Mouse (Mus musculus) embryonic facial prominence, embryonic 13.5 days (tissue): ENCODE data around the gene Scnn1g. TPM values are rescaled to one million over a fixed set of nuclear protein-coding genes. Genes with fewer than 3 reads are reported as not detected.

Experiments
- ATAC-seq: fragments of 200-750 bp; cut with Nextera tagmentation; 2 replicates; pipeline ENCODE4 v1.8.0; 2017; ENCODE audit warnings: low read depth; ENCODE audit not compliant: insufficient number of reproducible peaks, insufficient read depth, low FRiP score, low TSS enrichment
- H3K27ac ChIP-seq: fragments of 300-500 bp; sonication (generic); 2 replicates; pipeline ENCODE4 v1.5.1; 2015; ENCODE audit warnings: moderate library complexity, mild to moderate bottlenecking, inconsistent platforms
- H3K27me3 ChIP-seq: fragments of 300-500 bp; sonication (generic); 2 replicates; pipeline ENCODE4 v1.6.1; 2015; ENCODE audit warnings: mild to moderate bottlenecking, inconsistent platforms
- H3K36me3 ChIP-seq: fragments of 300-500 bp; sonication (generic); 2 replicates; pipeline ENCODE4 v1.6.1; 2015; ENCODE audit warnings: mild to moderate bottlenecking, inconsistent platforms
- H3K4me1 ChIP-seq: fragments of 300-500 bp; sonication (generic); 2 replicates; pipeline ENCODE4 v1.6.1; 2015; ENCODE audit warnings: inconsistent platforms
- H3K4me2 ChIP-seq: fragments of 300-500 bp; sonication (generic); 2 replicates; pipeline ENCODE4 v1.6.1; 2015; ENCODE audit warnings: moderate library complexity, mild to moderate bottlenecking, inconsistent platforms
- H3K4me3 ChIP-seq: fragments of 300-500 bp; sonication (generic); 2 replicates; pipeline ENCODE4 v1.5.1; 2015; ENCODE audit warnings: mild to moderate bottlenecking, inconsistent platforms
- H3K9ac ChIP-seq: fragments of 300-500 bp; sonication (generic); 2 replicates; pipeline ENCODE4 v1.6.1; 2015; ENCODE audit warnings: mild to moderate bottlenecking, inconsistent platforms
- H3K9me3 ChIP-seq: fragments of 300-500 bp; sonication (generic); 2 replicates; pipeline ENCODE4 v1.6.1; 2016; ENCODE audit warnings: inconsistent platforms
- WGBS: fragments of 180-500 bp; shearing (Covaris S2); methylation state at CpG from one replicate; pipeline ENCODE4 v1.1.7; 2015; ENCODE audit warnings: mixed read lengths; 5-methylcytosine and 5-hydroxymethylcytosine counted together
- polyA plus RNA-seq: library from polyadenylated mRNA; unstranded; fragments of >200 nt; fragmentation: Nextera tagmentation; extraction: Ambion mirVana; gene quantifications from 2 replicates; pipeline ENCODE4 v1.2.1, GENCODE M21; 2015

The Scnn1g gene
- 0.98 and 1.2 TPM in 2 replicates for polyA plus RNA-seq

DNA sequence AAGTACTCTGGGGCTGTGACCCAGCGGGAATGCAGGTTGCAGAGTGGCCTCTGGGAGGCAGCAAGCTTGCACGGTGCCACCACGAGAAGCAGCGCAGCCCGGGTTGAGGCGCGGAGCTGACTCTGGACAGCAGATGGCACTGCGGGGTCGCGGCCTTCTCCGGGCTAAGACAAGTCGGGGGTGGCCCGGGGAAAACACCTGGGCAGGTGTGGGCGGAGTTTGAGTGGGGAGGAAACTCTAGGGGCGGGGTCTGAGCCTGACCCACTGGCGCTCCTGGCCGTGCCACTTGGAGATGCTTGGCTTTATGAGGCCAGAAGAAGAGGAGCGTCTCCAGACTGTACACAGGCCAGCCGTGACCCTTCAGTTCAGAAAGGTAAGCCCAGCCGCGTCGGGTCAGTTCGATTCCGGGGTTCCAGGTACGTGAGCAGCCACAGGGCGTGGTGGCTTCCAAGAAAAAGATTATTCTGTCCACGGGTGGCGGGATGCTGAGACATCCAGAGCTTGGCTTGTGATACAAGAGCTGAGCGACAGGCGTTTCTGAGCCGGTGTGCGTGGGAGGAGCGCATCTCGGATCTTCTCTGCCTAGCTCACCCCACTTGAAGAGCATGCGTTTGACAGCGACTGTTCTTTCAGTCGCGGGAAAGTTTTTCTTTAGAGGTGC is at the start of gene Scnn1g:
Gene Scnn1g, plus strand, starts transcription at position 309 of the 661 bp plus-strand sequence.
- Histone ChIP-seq H3K27ac (no peak within 1 kb of the TSS), H3K36me3 (no peaks in the 10 kb centered on the region), H3K9ac (0 out of 2 replicates have a peak within 1 kb of the TSS, but pooled peaks have one; percentile 16), H3K4me3 (peak within 1 kb of the TSS; percentile 40), H3K4me1 (peaks cover 7% of the 10 kb centered on the region; the same call in 1 of the 2 replicates), H3K27me3 (peaks cover 46% of the 10 kb centered on the region), H3K9me3 (no peaks in the 10 kb centered on the region), H3K4me2 (peak within 1 kb of the TSS; percentile 61)
- ATAC-seq = peak; percentile 77
- WGBS = 1% methylated on average over 38 of the region's 38 CpGs

DNA sequence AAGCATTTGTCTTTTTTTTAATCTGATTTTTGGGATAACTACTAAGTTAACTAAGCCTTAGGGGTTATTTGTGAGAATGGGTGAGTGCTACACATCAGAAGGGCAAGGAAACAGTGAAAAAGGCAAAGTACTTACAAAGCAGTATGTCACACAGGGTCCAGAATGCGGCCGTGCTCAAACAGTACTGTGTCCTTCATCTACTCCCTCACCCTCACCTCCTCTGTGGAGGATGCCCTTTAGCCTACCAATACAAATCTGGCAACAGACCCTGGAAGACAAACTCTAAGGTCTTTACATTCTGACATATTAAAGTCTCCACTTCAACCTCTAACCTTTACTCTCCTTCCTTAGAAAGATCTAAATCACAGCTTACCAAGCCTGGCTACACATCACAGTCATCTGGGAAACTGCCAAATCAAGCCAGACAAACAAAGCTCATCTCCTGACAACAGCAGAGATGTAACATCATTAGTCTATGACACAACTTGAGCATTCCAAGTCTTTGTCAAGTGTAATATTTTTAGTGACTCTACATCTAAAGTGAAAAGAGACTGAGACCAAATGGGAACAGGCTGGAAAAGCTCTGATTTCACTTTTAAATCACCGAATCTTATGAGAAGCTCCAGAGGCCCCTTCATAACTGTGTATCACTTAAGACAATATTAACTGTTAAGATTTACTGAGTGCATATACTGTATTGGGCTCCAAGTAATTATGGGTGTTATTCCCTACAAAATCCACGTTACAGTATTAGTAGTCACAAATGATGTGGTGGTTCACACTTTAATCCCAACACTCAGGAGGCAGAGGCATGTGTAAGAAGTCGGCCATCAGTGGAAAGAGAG is 48.9 kb upstream of the Scnn1g start:
- Histone ChIP-seq H3K4me3 (no peak overlapping the region), H3K27ac (no peak overlapping the region), H3K27me3 (no peaks in the 10 kb centered on the region), H3K4me2 (no peak overlapping the region), H3K9ac (no peak overlapping the region), H3K36me3 (no peaks in the 10 kb centered on the region), H3K4me1 (no peaks in the 10 kb centered on the region), H3K9me3 (no peaks in the 10 kb centered on the region)
- WGBS = 87% methylated on average over 5 of the region's 5 CpGs
- ATAC-seq = no peak

DNA sequence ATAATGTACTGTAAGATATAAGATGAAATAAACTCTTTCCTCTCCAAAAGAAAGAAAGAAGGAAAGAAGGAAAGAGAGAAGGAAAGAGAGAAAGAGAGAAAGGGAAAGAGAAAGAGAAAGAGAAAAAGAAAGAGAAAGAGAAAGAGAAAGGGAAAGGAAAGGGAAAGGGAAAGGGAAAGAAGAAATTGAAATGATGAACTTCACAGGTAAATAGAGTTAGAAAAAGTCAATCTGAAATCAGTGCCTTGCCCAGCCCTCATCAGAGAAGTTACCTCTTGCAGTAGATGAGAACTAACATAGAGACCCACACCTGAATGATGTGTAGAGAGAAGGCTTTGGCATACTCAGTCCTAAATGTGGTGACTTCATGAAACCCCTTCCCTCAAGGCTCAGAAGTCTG is 44.9 kb upstream of the Scnn1g start:
- Histone ChIP-seq H3K36me3 (no peaks in the 10 kb centered on the region), H3K27me3 (no peaks in the 10 kb centered on the region), H3K4me2 (no peak overlapping the region), H3K9me3 (no peaks in the 10 kb centered on the region), H3K4me1 (no peaks in the 10 kb centered on the region), H3K9ac (no peak overlapping the region), H3K4me3 (no peak overlapping the region), H3K27ac (no peak overlapping the region)
- no peak for ATAC-seq

DNA sequence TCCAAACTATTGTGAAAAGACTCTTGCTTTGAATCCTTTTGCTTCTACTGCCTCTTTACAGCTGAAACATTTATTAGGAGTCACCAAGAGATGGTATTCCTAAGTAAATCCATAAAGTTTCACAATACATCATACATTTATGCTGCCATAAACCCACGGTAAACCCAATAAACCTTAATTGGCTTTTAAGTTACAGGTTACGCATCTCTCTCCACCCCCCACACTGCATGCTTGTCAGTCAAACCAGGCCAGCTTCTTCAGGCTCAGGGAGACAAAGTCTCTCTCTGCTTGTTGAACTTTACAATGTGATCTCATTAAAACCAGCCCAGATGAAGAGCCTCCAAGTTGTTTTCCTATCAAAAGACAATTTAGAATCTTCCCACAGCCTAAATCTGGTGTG is 42.5 kb upstream of the Scnn1g start:
- H3K9ac ChIP-seq = no peak overlapping the region
- no peak overlapping the region for H3K4me2 ChIP-seq
- no peak overlapping the region for H3K4me3 ChIP-seq
- H3K27ac ChIP-seq = no peak overlapping the region
- H3K27me3 ChIP-seq = no peaks in the 10 kb centered on the region
- H3K9me3 ChIP-seq = no peaks in the 10 kb centered on the region
- no peak for ATAC-seq
- WGBS = 44% methylated on average over 2 of the region's 2 CpGs
- H3K4me1 ChIP-seq = 0 out of 2 replicates have a peak, but pooled peaks cover 2% of the 10 kb centered on the region
- no peaks in the 10 kb centered on the region for H3K36me3 ChIP-seq

DNA sequence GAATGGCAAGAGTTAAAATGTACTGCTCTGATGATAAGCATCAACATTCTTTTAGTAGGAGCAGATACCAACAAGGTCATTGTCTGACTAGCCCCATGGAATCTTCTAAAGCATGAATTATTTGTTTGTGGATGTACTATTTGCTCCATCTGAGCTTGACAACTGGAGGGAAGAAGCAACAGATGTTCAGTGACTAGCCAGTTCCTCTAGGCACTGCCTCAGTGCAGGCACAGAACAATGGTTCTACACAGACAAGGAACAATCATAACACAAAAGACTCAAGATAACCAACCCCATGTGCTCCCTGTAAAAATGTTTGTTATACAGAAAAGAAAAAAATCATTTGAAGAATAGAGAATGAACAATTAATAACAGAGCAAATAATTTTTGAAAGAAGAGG is 37.1 kb upstream of the Scnn1g start:
- H3K9me3 ChIP-seq = no peaks in the 10 kb centered on the region
- H3K9ac ChIP-seq = no peak overlapping the region
- no peak overlapping the region for H3K4me3 ChIP-seq
- H3K27ac ChIP-seq = 0 out of 2 replicates have a peak overlapping the region, but pooled peaks have one; percentile 16
- no peak overlapping the region for H3K4me2 ChIP-seq
- no peak for ATAC-seq
- H3K36me3 ChIP-seq = no peaks in the 10 kb centered on the region
- no peaks in the 10 kb centered on the region for H3K27me3 ChIP-seq
- H3K4me1 ChIP-seq = peaks cover 21% of the 10 kb centered on the region

DNA sequence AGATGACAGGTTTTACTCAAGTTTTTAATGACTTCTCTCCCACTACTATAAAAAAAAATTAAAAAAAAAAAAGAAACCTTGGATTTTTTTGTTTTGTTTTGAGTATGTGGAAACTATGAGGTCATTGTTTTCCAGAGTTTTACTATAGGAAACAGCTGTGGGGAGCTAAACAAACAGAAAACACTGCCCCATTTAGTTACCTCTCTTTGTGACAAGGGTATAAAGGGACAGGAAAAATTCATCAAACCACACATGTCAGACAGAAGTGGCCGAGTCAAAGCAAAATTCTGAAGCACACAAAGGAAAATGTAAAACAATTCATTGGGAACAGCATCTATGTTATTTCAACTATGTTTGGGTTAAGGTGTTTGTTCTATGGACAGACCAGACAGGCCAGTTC is 36.7 kb upstream of the Scnn1g start:
- 42% methylated on average over 1 of the region's 1 CpGs for WGBS
- ATAC-seq = no peak
- H3K4me3 ChIP-seq = no peak overlapping the region

DNA sequence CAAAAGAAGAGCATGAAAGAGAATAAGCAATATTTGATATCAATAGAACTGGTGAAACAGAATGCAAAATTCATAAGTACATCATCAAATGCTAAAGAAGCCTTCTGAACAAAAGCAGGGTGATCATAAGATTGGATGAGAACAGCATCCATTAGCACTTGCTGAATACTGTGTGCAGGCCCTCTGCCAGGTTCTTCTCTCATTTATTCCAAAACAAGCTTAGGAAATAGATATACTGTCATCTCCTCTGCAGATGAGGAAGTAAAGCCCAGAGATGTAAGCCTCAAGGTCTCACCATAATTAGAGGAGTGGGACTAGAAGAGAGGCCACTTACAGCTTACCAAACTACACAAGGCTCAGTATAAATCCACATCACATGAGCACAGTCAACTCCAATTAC is 35.1 kb upstream of the Scnn1g start:
- H3K27me3 ChIP-seq = no peaks in the 10 kb centered on the region
- no peak overlapping the region for H3K27ac ChIP-seq
- 0 out of 2 replicates have a peak, but pooled peaks cover 7% of the 10 kb centered on the region for H3K36me3 ChIP-seq
- H3K9me3 ChIP-seq = no peaks in the 10 kb centered on the region
- H3K9ac ChIP-seq = no peak overlapping the region
- no peak overlapping the region for H3K4me3 ChIP-seq
- peaks cover 32% of the 10 kb centered on the region for H3K4me1 ChIP-seq
- H3K4me2 ChIP-seq = no peak overlapping the region
- ATAC-seq = no peak

More for the DNA sequence above, 36.7 kb upstream of the Scnn1g start:
- Histone ChIP-seq H3K4me2 (no peak overlapping the region), H3K27ac (no peak overlapping the region), H3K9me3 (no peaks in the 10 kb centered on the region), H3K36me3 (no peaks in the 10 kb centered on the region), H3K4me1 (peaks cover 21% of the 10 kb centered on the region), H3K27me3 (no peaks in the 10 kb centered on the region), H3K9ac (no peak overlapping the region)

DNA sequence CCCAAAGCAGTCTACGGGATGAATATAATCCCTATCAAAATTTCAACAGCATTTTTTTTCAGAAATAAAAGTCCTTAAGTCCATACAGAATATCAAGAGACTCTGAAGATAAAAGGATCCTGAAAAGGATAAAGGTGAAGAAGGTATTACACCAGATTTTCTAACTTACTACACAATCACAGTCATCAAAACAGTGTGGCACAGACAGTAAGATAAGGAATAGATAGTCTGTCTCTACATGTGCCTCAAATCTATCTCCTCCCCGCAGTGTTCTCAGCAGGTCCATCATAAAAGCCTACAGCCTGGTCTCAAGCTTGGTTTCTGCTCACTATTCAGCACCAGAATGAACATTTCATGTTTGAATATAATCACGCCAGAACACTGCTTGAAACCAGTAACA is 33.8 kb upstream of the Scnn1g start:
- 0 out of 2 replicates have a peak, but pooled peaks cover 7% of the 10 kb centered on the region for H3K36me3 ChIP-seq
- H3K4me2 ChIP-seq = no peak overlapping the region
- H3K9ac ChIP-seq = no peak overlapping the region
- no peak overlapping the region for H3K27ac ChIP-seq
- H3K27me3 ChIP-seq = no peaks in the 10 kb centered on the region
- peaks cover 43% of the 10 kb centered on the region for H3K4me1 ChIP-seq
- no peak for ATAC-seq
- 86% methylated on average over 3 of the region's 3 CpGs for WGBS
- H3K9me3 ChIP-seq = no peaks in the 10 kb centered on the region
- no peak overlapping the region for H3K4me3 ChIP-seq

DNA sequence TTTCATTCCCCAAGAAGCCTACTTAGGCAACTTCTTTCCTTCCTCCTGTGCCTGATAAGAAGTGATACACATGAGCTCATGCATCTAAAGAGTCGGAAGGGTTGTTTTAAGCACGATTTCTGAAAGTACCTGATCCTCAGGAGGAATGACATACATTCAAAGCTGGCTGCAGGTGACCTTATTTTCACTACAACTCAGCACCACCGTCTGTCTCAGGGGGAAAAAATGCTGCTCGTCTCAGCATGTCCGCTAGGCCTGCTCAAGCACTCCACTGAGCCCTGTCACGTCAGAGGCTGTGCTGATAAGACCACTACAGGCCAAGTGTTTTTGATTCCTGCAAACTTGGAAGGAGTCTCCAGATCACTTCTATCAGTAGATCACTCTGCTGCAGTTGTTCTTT is 32.3 kb upstream of the Scnn1g start:
- H3K4me2 ChIP-seq = no peak overlapping the region
- H3K9ac ChIP-seq = no peak overlapping the region
- no peaks in the 10 kb centered on the region for H3K9me3 ChIP-seq
- H3K36me3 ChIP-seq = 0 out of 2 replicates have a peak, but pooled peaks cover 7% of the 10 kb centered on the region
- no peak for ATAC-seq
- H3K27ac ChIP-seq = no peak overlapping the region
- 66% methylated on average over 6 of the region's 6 CpGs for WGBS
- no peak overlapping the region for H3K4me3 ChIP-seq
- no peaks in the 10 kb centered on the region for H3K27me3 ChIP-seq
- peaks cover 49% of the 10 kb centered on the region for H3K4me1 ChIP-seq

DNA sequence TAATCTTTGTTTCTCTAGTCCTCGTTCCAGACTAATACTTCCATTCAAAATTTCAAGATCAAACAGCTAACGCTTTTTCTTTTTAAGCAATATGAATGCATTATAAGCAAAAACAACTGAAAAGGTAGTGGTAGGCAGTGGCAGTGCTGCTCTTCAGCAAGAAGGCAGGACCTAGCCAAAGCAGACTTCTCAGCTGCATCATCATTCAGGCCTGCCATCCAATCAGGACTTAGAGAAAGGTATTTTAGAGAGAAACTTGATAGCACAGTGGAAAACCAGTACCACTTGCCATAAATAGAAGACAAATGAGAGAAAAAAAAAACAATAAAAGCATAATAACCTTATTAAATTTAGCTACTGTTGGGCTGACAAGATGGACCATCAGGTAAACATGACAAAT is 29.2 kb upstream of the Scnn1g start:
- no peak overlapping the region for H3K4me3 ChIP-seq
- H3K4me1 ChIP-seq = peaks cover 31% of the 10 kb centered on the region
- no peak overlapping the region for H3K27ac ChIP-seq
- H3K4me2 ChIP-seq = peak overlapping the region; percentile 96
- no peaks in the 10 kb centered on the region for H3K27me3 ChIP-seq
- H3K36me3 ChIP-seq = 0 out of 2 replicates have a peak, but pooled peaks cover 7% of the 10 kb centered on the region
- WGBS = 80% methylated on average over 2 of the region's 2 CpGs
- no peak for ATAC-seq
- no peaks in the 10 kb centered on the region for H3K9me3 ChIP-seq
- H3K9ac ChIP-seq = no peak overlapping the region

DNA sequence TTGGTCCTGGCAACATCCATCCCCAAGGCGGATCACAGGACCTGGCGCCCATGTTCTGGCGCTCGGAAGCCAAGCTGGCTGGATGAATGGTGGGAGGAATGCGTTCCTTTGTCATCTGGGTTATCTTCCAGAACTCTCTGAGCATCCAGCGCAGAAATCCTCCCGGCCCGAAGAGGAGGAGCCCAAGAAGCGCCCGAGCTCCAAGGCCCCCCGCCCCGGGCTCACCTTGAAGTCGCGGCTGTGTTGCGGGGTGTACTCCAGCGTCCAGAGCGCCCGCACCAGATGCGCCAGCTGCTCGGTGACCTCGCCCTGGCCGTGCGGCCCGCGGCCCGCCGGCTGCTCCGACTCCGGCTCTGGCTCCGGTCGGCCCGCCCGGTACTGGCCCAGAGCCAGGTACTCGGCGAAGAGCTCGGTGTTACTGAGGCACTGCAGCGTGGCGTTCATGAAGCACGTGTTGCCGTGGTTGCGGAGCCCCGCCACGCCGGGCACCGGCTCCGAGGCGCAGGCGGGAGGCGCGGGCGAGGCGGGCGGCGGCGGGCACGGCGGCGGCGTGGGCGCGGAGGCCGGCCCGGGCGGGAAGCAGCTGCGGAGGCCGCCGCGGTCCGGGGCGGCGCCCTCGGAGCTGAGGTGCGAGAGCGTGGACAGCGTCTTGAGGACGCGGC is 27.7 kb upstream of the Scnn1g start:
- peak overlapping the region; percentile 84 for H3K9ac ChIP-seq
- no peaks in the 10 kb centered on the region for H3K27me3 ChIP-seq
- H3K9me3 ChIP-seq = no peaks in the 10 kb centered on the region
- peak overlapping the region; percentile 88 for H3K4me3 ChIP-seq
- peaks cover 31% of the 10 kb centered on the region for H3K4me1 ChIP-seq
- peak overlapping the region; percentile 96 for H3K4me2 ChIP-seq
- under 1% methylated on average over 72 of the region's 77 CpGs for WGBS
- peak; percentile 16 for ATAC-seq
- H3K36me3 ChIP-seq = 0 out of 2 replicates have a peak, but pooled peaks cover 7% of the 10 kb centered on the region
- H3K27ac ChIP-seq = peak overlapping the region; percentile 83
